Mouse (Mus musculus) urinary bladder, adult 18-20 months (tissue): ENCODE results near the gene AF067063.
"Not testable (repeated sequence)": the region's sequence is repeated elsewhere in the genome, so short reads cannot be mapped to it uniquely, and the experiment has no call there.

Experiments used
- DNase-seq, 2 experiments: peaks; one replicate each; pipeline ENCODE4 v3.0.0; 2022; ENCODE audit warnings: low spot score in 2 of 2, mixed read lengths in 2 of 2

AF067063 gene

DNA sequence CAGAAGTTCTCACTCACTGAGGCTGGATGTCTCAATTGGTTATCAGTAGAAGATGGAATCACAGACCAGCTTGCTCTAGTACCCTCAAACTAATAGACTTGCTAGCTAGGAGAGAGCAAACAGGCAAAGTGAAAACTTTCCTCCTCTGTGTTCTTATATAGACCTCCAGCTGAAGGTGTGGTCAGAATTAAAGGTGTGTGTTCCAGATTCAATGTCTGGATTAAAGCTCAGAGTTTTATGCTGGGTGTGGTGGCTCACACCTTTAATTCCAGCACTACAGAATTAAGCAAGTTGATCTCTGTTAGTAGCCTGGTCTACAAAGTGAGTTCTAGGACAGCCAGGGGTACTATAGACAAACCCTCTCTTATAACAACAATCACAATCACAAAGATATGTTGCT, at the start of gene AF067063:
TSS of gene AF067063 (minus strand) at position 101 of the 400 bp plus-strand sequence.
- not testable (repeated sequence) for DNase-seq

DNA sequence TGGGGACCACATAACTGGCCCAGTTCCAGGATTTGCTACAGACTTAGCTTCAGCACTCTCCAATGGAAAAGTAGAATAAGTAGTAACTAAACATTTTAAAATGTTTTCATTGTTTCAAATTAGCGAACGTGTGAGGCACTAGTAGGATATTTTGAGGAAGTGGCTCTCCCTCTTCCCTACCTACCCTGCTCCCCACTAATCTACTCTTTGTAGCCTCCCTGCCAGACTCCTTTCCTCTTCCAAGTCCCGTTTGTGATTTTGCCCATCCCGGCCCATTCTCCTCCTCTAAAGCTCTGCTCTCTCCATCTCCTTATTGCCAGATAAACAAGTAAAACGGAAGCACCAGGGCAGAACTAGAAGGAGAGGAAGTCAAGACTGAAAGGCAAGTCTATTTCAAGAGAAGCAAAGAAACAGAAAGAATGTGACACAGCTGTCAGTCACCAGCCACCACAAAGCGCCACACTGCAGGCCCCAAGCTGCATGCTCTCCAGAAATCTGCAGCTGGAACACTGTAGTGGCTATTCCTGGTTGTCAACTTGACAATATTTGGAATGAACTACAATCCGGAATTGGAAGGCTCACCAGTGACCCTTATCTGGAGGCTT, 34.5 kb upstream of the AF067063 start:
- DNase-seq = not testable (repeated sequence)

DNA sequence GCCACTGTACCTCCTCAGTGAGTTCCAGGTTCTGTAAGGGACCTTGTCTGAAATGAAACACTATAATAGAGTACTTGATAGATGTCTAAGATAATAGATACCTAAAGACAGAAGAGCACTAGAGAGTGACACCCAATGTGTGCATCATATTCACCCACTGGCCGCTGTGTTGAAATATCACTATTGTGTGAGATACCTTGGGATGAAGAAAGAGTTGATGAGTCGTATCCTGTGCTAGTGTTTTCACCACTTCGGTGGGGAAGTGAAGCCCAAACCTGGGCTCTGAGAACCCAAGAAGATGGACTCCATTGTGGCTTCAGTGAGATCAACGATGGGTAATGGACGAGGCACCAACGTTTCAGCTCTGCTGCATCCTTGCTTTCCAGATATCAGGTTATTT, 32.4 kb upstream of the AF067063 start:
- DNase-seq = not testable (repeated sequence)

DNA sequence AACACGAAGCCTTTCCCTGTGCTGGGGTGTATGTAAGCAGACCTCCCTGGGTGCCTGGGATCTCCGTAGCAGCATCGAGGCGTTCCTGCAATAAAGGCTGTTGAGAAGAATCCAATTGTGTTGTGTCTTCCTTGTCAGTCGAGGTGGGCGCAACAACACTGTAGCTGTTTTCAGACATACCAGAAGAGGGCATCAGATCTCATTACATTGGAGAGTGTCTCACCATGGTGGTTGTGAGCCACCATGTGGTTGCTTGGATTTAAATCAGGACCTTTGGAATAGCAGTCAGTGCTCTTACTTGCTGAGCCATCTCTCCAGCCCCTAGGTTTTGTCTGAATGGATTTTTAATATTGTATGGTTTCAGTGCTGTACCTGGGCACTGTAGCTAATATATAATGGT, 10.0 kb upstream of the AF067063 start:
- not testable (repeated sequence) for DNase-seq

DNA sequence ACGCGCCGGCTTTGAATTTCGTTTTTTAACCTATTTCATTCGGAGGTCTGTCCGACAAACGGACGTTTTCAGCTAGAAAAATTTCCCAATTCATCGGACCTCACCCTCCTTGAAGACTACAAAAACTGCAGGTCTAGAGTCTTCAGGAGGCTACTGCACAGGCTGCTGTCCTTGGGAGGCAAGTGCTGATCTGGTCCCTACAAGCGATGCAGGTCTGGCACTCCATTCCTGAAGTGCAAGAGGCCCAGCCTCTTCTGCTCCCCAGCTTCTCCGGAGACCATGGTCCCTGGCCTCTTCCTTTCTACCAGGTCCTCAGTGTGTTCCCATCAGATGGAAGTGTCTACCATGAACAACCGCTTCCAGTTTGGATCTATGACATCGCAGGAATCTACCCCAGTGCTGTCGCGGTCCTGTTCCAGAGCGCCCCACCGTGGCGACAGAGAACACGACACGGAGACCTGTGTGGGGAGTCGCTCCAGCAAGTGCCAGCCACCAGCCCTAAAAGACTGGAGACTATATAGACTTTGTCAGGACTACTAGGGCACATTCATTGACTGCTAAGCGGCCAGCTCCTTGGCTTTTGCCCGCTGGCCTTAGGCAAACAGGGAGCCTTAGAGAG, 7.8 kb upstream of the AF067063 start:
- peak in 1 of 2 experiments; percentile 2 for DNase-seq

DNA sequence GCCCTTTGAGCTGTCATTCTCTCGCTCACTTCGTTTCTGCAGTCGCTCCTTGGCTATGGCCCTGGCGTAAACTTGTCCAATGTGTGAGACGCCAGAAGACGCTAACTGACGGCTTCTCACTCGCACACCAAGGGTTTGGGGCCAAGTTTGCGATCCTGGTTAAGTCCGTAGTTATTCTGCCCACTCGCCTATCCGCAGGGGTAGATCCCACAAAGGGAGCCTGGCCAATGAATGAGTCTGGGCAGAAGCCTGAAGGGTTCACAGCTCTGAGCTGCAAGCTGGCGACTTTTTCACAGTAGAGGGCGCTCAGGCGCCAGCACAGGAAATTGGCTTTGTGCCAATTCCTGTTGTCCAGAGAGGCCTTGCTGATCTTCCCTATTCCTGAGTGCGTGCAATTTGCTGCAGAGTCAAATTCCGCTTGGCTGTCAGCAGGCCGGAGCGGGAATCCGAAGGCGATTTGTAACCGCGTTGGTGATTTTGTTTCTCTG, 6.4 kb upstream of the AF067063 start:
- peak in 1 of 2 experiments; percentile 18 for DNase-seq

DNA sequence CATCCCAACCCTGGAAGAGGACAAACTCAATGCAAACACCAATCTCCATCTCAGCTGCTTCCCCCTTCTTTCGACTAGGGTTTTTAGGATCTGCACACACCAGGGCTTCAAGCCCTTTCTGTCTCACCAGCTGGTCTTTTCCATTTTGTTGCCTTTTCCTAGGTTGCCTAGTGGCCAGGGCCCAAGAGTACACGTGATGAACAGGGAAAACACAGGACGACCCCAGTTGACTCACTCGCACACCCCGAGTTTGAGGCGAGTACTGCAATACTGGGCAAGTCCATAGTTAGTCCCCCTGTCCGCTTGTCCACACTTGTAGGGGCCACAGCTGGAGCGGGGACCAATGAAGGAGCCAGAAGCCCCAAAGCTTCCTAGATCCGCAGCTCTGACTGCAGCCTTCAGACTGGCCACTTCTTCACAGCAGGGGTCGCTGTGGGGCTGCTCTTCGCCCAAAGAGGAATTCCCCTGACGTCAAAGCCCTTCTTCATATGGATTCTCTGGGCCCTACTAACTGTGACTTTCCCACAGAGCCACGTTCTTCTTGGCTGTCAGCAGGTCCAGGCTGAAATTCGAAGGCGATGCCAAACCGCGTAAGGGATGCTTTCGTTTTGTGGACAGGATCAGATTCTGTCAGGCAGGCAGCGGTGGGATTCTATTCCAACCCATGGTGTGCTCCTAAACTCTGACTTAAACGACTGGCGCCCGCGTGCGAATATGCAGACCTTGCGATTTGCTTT, 5.5 kb upstream of the AF067063 start, which contains the start of gene D13Ertd608e:
TSS of gene D13Ertd608e (plus strand) at position 687 of the 737 bp plus-strand sequence.
- peak in 1 of 2 experiments; percentile 10 for DNase-seq

DNA sequence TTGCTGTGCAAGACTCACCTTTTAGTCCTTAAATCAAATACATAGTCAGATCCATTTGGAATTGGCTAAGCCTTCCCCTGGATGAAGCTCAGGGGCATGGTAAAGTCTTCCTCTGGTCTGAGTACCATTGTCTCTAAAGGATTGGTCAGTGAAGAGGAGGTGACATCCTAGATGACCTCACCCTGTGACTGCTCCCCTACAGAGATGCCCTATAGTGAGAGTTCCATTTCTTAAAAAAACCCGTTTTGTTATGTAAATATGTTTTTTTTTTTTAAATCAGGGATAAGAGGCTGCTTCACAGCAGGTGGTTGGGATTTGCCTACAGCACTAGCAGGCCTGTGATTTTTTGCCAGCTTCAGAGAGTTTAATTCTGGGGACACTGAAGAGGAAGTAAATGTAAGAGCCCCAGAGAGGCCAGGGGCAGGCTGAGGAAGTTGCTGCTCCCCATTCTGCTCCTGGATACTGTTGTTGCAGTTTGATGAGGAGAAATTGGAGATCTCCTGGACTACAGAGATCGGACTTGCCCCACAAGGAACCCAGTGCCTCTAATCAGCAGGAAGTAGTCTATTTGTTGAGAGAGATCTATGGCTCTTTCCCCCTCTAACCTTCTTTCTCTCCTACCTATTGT, 12.3 kb downstream of the AF067063 start:
- DNase-seq = no peak

DNA sequence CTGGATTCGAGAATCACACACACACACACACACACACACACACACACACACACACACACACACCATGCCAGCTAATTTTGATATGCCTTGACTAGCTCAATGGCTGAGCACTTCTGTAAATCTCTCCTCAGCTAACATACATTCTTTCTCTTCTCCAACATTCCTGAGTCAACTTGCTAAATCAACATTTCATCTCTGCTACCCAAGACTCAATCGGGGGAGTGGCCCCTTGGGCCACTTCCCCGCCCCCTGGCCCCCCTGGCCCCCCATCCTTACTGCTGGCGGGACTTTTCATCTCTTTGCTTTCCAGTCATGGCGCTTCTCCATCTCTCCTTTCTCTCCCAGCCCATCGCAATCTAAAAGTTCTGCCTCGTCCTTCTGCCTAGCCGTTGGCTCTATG, 13.2 kb downstream of the AF067063 start:
- DNase-seq = no peak

DNA sequence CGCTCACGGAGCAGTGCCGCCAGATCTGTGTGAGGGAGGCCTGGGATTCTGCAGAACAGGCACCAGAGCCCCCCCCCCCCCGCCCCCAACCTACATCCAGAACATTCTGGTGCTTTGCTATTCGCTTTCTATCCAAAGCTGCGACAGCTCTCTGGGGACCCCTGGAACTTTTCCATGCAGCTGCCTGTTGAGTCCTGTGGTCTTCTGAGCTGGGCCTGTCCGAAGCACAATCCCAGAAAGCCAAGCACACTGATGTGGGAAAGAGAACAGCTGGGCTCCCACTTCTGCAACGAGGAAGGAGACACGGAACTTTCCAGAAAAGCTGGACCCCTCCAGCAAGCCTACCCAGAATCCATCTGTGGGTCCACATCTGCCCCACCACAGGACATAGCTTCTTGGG, 20.0 kb downstream of the AF067063 start:
- DNase-seq = no peak

DNA sequence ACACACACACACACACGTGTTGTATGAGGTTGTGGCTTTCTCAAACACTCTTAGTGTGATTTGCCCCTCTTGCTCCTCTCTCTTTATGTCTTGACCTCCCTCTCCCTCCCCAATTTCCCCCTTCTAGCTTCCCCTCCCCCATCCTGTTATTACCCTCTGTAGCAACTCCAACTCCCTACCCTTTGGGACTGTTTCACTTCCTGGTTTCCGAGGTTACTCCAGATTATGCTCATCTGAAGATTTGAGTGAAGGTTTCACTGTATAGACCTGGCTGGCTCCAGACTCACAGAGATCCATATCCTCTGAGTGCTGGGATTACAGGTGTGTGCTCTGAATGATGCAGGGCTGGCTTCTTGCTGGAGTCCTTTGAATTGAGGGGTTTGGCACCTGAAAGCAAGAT, 21.1 kb downstream of the AF067063 start:
- DNase-seq = no peak

DNA sequence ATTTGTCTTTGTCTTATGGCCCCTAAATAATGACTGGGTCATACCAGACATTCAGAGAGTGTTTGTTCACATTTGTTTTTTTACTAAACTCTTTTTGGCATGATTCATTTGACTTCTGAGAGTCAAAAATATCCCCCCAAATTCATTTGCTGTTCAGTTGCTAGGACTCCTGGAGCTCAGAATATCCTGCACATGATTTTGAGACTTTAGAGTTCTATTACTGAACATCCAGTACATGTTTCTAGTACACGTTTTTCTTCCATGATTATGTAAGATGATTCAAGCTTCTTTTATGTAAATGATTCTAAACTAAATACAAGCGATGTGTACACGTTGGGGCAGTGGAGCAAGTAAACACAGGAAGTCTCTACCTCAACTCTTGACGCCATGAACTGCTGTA, 32.4 kb downstream of the AF067063 start:
- DNase-seq = no peak

DNA sequence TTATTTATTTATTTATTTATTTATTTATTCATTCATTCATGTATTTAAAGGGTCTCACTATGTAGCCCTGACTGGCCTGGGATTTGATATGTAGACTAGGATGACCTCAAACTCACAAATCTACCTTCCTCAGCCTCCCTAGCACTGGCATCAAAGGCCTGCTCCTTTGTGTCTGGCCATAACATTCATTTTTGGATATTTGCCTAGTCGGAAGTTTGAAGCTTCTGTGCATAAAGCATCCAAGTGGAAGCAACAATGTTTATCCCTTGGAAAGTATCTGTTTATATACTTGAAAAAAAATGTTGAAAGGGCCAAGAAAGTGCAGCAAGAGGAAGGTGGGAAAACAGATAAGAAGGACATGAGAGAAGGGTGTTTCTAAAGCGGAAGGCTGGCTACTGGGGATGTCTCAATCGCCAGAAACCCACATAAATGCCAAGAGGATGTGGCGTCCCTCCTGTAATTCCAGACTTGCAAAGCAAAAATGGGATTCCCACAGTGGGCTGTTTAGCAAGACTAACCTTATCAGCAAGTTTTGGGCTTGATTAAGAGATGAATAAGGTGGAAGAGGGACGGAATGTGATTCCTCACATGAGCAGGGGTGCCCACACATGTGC, 37.1 kb downstream of the AF067063 start:
- no peak for DNase-seq

DNA sequence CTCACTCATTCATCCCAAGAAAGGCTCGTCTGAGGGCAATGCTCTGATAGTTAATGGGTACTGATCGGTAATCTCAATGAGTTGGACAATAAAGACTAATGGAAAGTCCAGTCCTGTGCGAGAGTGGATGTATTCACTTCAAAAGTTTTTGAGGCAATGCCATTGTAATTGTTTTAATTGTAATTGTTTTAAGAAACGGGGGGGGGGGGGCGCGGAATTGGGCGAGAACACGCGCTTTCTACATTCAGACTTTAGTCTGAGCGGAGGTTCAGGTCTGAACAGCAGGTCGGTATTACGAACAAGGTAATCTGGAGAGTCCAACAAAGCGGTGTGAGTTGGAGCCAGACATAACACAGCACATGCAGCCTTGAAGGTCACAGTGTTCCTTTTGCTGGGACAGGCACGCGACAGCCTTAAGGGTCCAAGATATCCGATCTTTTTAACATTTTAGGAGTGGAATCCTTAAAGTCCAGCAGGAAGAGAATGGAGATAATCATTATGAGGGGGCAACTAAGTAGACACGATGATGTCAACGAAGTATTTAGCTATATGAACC, 38.4 kb downstream of the AF067063 start:
- no peak for DNase-seq

DNA sequence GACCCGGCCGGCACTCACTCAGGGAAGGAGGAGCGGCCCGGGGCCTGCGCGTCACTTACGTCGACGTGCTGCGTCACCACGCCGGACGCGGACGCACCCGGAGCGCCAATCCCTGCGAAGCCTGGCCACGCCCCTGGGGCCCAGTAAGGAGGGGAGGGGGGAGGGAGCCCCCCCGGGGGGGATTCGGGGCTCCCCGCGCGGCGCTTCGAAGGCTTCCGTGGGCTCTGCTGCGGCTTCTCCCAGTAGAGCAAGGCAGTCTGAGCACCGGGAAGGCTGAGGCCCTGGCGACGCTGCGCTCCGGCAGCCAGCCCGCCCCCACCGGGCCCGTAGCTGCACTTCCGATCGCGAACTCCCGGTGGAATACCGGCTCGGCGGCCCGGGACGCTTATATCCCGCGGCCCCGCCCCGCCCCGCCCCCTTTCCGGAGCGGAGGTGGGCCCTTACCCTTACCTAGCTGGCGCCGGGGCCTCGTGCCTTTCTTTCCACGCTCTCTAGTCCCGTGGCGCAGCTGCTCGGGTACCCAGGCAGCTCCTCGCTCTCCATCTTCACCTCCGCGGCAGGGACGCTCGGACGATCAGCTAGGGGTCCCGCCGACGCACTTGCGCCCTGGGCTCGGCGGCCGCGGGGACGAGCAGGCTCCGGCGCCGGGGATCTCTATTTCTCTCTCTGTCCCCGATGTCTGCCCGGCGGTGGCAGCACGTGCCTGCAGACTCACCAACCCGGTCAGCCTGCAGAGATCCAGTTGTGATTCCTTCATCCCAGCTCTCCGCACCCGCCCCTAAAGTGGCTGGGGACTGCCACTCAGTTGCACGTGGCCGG, 39.0 kb downstream of the AF067063 start, which contains the start of gene Zfp131:
TSS of gene Zfp131 (minus strand) at position 129 of the 819 bp plus-strand sequence.
- DNase-seq = peak; percentile 76 to 90

DNA sequence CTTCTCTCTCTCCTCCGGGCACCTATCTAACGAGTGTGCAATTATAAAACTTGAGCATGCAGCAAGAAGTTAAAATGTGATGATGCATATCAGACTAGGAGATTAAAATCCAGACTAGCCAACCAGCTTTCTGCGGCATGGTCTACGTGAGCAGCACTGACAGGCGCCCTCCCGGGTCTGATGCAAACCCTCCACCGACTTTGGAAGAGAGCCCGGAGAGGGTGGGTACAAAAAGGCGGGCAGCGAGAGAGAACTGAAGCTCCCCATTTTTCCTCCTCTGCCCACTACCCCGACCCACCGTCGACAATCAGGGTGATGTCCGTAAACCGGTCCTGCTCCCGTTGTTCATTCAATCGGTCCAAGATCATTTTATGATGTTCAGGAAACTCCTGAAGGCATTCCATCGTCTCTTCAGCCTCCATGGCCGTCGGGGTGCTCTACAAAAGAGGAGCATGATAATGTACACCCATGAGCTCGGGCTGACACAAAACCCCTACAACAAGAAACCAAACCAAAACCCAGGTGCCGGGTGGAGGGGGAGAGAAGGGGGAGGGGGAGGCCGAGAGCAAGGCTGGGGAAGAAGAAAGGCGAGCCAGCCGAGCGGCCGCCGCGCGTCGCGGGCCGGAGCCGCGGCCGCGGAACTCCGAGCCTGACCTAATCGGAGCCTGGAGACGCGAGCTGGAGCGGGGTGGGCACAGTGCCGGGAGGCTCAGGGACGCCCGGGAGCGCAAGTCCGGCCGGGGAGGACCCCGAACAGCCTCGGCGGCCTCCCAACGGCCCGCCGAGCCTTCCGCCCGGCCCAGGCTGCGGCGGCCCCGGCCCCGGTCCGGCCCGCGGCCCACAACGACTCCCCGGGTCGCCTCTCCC, 39.9 kb downstream of the AF067063 start:
- peak; percentile 42 to 55 for DNase-seq

DNA sequence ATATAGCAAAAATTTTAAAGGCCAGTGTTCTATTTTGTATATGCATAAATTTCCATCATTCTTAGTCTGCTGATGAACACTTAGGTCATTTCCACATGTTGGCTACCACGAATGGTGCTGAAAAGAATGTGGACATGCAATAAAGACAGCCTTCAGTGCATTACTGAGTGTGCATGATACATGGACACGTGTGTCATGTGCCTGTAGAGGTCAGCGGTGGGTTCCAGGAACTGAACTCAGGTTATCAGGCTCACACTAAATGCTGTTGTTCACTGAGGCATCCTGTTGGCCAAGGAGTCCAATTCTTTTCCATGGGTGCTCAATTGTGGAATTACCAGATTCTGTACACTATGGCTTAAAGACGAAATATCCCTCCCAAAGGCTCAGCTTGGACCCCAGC, 46.4 kb downstream of the AF067063 start:
- DNase-seq = no peak
